Mouse (Mus musculus): ENCODE measurements around the gene Car5a. TPM values are rescaled to one million over a fixed set of nuclear protein-coding genes. Genes with fewer than 3 reads are reported as not detected.

The Car5a gene
- total RNA-seq, 2 experiments from 2014 or later, result not detected

- DNase-seq, result no peak
Measured at GRCm38 (mm10) chr8:121880818-121881217, 63.9 kb downstream of the Car5a start.

DNA sequence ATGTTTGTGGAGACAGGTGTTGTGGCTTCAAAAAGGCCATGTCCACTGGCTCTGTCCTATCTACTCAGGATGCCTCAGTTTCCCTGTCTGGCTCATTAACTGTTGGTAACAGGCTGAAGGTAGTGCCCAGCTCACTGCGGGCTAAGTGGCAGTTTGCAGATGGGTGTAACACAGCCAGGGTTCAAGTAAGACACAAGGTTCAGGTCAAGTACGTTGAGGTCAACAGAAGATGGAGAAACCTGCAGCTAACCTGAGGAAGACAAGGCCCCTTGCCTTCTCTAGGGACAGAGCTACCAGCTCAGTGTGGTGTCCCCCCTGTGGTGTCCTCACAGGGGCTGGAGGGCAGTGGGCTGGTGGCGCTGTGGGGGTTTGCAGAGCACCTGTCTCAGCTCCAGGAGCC lies 65.0 kb downstream of the Car5a start:
- no peak for DNase-seq

DNA sequence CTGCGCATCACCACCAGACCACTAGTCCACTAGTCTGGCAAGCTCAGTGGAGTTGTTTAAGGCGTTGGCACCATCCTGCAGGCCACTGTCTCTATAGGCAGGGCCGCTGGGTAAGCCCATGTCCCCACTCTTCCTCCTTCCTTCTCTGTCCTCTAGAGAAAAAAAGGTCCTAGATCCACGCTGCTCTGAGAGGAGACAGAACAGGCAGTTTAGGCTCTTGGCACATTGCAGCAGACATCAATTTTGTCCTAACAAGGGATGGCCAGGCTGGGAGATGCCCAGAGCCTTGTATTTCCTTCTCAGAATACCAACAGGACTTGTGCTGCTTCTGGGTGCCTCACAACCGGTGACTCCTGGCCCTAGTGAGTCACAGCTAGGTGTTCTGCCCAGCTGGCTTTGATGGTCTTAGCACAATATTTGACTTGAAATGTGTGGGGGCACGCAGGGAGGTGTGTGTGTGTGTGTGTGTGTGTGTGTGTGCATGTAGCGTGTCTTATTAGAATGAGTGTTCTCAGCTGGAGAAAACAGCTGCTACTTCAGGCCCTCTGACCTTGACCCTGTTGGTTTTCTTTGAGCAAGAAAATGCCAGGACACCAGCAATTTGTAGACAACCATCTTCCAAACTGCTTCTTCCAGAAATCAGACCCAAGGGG lies 66.8 kb downstream of the Car5a start:
- DNase-seq, result no peak

GRCm38 (mm10) chr8:121877212-121877611 lies 67.5 kb downstream of the Car5a start:
- DNase-seq, result no peak

DNA sequence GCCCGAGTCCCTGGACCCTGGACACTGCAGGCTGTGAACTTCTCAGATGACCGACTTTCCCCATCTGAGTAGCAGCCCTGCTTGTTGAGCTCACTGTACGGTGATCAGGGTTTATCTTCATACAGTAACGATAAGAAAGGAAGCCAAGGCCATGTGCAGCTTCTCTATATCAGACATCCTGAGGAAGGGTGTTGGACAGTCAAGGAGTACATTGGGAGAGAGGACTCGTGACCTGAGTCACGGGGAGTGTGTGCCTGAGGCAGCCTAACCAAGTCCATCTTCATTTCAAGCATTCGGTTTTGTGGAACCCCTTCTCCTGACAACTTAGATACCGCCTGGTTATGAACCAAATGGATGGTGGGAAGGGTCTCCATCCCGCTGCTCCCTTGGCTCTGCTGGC lies 69.2 kb downstream of the Car5a start:
- DNase-seq, result no peak

- no peak for DNase-seq
Measured at GRCm38 (mm10) chr8:121875045-121875444, 69.7 kb downstream of the Car5a start.

DNA sequence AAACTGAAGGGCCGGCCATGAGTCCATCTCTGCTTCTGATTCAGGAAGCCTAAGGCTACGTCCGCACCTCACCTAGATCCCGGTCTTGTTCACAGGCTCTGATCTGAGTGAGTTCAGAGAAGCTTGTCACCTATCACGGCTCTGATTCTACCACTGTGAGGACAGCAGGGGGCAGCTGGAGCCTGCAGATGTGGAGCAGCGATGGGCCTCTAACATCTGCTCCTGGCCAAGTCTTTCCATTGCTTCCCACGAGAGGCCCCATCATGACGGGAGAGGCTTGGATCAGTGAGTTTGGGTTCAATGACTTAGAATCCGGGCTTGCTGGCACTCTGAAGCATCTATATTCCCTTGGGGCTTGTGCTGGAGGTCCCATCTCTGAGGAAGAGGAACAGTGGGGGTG lies 70.7 kb downstream of the Car5a start:
- DNase-seq, result peak; percentile 60

GRCm38 (mm10) chr8:121871833-121872440 lies 72.8 kb downstream of the Car5a start:
- no peak for DNase-seq

DNA sequence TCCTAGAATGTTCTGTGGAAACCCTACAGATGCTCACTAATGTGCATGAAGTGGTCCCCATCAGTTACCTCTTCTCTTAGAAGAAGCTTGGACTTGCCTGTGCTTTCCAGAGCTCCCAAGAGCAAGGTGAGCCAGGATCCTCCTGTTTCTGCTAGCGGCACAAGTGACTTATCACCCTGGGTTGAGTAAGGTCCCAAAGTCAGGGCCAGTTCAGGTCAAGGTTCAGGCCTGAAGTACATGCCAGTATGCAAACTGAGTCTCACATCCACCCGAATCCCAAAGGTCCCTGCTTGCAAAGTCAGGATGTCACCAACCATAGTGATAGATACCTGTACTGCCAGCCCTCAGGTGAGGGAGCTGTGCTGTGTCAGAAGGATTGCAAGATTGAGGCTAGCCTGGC lies 74.5 kb downstream of the Car5a start:
- no peak for DNase-seq

GRCm38 (mm10) chr8:121868896-121869295 lies 75.8 kb downstream of the Car5a start:
- DNase-seq, result no peak

DNA sequence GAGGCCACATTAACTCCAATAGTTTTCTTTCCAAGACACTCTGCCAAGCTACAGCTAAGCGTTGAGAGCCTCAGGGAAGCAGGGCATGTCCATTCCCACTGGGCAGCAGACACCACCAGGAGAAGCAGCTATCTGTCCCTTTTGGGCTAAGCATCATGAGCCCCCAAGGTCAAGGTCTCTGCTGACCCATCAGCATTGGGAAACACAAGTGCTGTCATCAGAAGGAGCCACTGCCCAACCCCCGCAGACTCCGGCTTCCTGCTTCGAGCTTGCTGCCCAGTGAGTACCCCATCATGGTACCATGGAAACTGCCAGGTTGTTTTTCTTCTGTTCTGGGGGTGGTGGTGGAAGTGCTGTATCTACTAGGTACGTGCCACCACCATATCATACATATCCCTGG lies 76.5 kb downstream of the Car5a start:
- no peak for DNase-seq

Small RNA genes lying within 50 kb of the gene (microRNA-seq; reads per million reads assigned to microRNA genes)
- 0 to 0.25 reads per million in 2 experiments for gene Mir7237

Other genes with a start within 250 kb of the Car5a start
- gene Jph3, start 215.3 kb downstream of the Car5a start, total RNA-seq (2021), result under 1 TPM; 0.14 to 0.16 TPM
- gene Klhdc4, start 115.3 kb downstream of the Car5a start, total RNA-seq (2021), result 10 to 100 TPM; 10.7 to 13.3 TPM
- gene Slc7a5, start 37.2 kb downstream of the Car5a start, total RNA-seq (2021), result 10 to 100 TPM in 1 of 2 experiments, 1 to 10 TPM in 1; 8.1 to 10.7 TPM
- gene Banp, start 4.8 kb upstream of the Car5a start, total RNA-seq (2021), result 10 to 100 TPM in 1 of 2 experiments, 1 to 10 TPM in 1; 6.0 to 11.1 TPM

Measured in gastrocnemius, postnatal 10 days (tissue).